Mouse (Mus musculus) cerebellum, postnatal 10 days (tissue): ENCODE data around the gene 1700029P11Rik.

Source experiments
- DNase-seq, 2 experiments: peaks; one replicate each; pipeline ENCODE4 v3.0.0; 2021; ENCODE audit warnings: mixed read lengths in 2 of 2

The 1700029P11Rik gene

DNA sequence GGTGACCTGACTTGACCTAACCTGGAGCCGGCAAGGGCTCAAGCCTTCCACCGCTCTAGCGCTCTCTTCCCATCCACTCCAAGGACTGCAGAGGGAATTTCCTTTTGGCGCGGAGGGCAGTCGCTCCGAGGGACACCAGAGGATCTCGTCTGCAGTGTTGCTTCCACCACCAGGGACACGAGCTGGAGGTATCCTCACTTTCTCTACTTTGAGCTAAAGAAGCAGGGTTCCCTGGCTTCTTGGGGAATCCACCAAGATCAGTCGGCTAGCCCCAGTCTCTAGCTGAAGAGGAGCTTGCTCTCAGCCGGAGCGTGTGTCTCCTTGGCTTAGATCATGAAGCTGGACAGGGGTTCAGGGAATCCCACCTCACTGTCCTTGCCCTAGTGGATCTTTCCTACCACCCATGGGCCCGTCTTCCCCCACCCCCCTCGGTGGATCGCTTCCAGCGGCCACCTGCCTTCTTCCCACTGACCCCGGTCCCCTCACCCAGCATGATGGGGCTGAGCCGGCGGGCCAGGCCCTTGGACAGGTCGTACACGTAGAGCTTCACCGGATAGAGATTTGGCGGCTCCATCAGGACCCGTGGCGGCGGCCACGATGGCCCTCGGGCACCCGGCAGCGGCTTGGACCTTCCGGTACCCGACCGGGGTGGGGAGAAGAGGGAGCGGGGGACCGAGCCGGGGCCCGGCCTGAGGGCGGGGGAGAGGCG, 35.2 kb downstream of the 1700029P11Rik start:
- peak; percentile 61 to 76 for DNase-seq

DNA sequence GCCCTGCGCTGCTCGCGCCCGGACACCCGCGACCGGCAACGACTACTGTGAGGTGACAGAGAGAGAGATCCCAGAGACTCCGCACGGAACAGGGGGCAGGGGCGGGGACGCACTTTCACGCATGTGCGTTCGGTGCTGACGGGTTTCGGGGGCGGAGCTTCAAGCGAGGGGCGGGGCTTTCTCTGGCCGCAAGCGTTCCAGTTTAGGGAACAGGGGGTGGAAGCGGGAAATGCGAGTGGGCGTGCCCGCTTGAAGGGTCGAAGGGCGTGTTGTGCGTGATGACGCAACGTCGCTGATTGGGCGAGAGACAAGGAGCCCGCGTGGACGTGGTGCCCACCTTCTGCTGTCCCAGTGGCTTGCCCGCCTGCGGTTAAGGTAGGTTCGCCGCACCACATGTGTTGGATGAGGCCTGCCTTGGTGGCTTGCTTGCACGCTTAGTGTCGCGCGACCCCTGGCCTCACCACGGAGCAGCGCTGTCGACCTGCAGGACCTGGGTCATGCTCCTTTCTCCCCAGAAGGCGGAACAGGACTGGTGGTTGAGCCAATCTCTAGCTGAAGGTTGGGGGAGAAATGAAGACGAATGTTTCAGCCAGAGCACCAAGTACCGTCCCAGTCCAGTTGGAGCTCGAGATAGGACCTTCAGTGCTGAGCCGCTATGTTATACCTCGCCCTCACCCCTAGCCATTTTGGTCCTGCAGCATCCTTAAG, 35.9 kb downstream of the 1700029P11Rik start:
- DNase-seq: peak; percentile 100

DNA sequence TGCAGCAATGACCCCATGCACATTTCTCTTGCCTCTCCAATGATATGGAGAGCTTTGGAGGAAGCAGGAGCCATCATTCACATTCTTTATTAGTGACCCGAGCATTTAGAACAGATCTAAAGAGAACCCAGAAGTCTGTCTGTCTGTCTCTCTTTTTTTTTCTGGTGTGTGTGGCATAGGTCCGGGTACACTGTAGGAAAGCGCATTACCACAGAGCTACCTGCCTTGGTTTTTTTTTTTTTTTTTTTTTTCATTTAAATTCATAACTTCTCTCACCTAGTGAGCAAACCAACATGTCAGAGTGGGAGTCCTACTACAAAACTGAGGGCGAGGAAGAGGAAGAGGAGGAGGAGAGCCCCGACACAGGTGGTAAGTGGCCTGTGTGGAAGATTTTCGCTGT, 36.5 kb downstream of the 1700029P11Rik start:
- no peak for DNase-seq

DNA sequence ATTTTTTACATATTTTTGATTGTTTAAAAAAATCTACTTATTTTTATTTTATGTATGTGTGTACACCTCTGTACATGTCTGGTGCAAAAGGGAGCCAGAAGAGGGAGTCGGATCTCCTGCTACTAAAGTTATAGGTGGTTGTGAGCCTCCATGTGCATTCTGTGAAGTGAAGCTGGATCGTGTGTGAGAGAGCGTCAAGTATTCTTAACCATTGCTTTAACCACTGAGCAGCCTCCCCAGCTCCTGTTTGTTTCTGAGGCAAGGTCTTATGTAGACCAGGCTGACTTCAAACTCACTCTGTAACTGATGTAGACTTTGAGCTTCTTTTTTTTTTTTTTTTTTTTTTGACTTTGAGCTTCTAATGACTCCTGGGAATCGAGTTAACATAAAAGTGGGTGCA, 37.1 kb downstream of the 1700029P11Rik start:
- DNase-seq: no peak

DNA sequence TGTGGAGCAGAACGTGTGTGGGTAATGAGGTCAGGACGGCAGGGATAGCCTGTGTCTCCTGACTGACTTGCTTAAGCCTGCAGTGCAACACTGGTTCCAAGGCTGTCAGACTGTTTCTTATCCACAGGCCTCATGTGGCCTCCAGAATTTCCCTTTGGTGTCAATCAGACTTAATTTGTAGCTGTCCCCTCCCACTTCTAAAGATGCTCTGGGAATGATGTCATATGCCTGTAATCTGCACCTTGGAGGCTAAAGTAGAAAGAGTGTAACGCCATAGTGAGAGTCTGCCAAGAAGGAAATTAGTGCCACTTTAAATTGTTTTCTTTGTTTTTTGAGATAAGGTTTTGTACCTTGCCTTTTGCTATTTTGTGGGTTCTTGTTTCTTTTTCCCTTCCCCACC, 38.9 kb downstream of the 1700029P11Rik start:
- no peak for DNase-seq

DNA sequence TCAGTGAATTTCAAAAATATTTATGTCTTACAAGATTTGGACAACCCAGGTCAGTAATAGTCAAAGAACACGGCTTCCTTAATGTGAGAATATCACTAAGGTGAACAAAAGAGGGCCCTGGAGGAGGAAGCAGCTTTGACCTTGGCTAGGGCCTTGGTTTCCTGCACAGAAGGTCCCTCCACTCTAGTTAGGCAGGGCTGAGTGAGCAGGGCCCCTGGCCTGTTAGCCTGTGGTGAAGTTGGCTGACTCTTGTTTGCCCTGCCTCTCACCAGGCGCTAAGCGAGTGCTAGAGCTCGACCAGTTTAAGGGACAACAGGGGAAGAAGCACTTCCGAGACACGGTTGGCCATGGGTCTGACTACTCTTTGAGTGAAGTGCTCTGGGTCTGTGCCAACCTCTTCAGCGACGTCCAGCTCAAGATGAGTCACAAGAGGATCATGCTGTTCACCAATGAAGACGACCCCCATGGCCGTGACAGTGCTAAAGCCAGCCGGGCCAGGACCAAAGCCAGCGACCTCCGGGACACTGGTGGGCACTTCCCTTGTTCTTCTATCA, 42.3 kb downstream of the 1700029P11Rik start:
- DNase-seq: peak; percentile 19 to 24

DNA sequence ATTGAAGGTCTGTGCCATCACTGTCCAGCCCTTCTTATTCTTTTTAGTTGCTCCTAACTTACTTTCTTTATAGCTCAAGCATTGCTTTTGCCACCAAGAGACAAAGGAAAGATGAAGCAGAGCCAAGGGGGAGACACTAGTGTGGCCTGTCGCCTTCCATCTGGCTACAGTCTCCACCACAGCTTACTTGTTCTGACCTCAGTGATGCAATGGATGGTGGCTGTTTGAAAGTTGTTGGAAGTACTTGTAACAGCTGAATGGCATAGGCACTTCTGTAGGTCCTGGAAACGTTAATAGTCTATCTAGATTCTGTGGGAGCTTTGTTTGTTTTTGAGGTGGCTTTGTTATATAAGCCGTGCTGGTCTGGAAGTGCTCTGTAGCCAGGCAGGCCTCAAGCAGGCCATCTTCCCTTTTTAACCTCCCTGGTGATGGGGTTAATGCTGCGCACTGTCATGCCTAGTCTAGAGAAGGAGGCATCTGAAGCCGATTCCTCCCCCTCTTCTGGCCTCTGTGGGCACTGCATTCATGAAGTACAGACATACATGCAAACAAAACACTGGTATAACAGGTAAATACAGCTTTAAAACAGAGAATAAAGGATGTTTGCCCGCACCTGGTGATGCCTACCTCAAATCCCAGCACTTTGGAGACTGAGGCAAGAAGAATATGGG, 43.8 kb downstream of the 1700029P11Rik start:
- DNase-seq: no peak

DNA sequence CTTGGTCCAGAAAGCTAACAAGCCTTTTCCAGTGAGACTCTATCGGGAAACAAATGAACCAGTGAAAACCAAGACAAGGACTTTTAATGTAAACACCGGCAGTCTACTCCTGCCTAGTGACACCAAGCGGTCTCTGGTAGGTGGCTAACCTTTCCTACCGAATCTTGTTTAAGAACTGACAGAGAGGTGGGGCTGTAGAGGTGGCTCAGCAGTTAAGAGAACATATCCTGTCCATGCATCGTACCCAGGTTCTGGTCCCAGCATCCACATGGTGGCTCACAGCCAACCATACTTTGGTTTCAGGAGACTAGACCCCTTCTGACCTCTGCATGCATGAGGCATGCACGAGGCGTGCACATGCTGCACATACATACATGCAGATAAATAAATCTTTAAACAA, 46.9 kb downstream of the 1700029P11Rik start:
- DNase-seq: no peak

DNA sequence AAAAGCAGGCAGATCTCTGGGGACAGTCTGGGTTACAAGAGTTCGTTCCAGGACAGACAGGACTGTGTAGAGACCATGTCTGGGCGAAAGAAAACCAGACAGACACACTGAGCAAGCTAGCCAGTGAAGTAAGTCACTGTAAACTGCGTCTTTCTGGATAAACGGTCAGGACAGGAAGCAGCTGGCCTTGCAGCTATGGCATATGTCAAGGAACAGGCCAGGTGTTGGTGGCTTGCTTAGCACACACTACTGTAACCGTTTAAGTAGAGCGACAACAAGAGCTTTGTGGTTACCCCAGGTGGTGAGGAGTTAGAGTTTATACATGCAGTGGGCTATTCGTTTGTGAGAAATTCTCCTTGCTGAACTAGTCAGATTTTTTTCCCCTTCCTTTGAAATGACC, 47.4 kb downstream of the 1700029P11Rik start:
- no peak for DNase-seq
